In genomic region chr13:55536194-55537175, GRCm38 (mm10) we compare ENCODE assay signal across 8 mouse cellular contexts. TPM values are rescaled to one million over a fixed set of nuclear protein-coding genes. Genes with fewer than 3 reads are reported as not detected.
A peak's percentile ranks its signal among the peaks of the same experiment; 100 is the strongest.
DNase-seq lines count a peak whose midpoint lies in the region; ATAC-seq and TF ChIP-seq lines count a peak whose summit lies in the region.

TSS of gene Ddx41 (minus strand) at chr13:55536658.

- DNase-seq in G1E (ENCODE audit: low spot score): peak; percentile 98
- DNase-seq in cerebellum, adult 18-20 months: peak; percentile 99 to 100
- peak; percentile 99 for DNase-seq in heart, postnatal 36 days
- DNase-seq in layer of hippocampus, adult 2 months (ENCODE audit: low spot score in 2 of 2): peak; percentile 99
- DNase-seq in lung, embryonic 14.5 days: peak; percentile 100
- peak; percentile 99 for DNase-seq in thymus, adult 2 months

- intact Hi-C loops in heart, postnatal 36 days (cut with DNase I): loop anchor here (2.0 to 5.0 kb wide), 2 partner anchors 56 to 129 kb away; no protein-coding TSS in a partner anchor

- peak within 1 kb of the TSS; percentile 84 for H3K9ac ChIP-seq in forebrain, embryonic 16.5 days (replicated peaks; ENCODE audit: low read depth, low read length)
- H3K9ac ChIP-seq in lung, embryonic 14.5 days: peak within 1 kb of the TSS; percentile 73

- under 1% methylated on average over 70 of the region's 70 CpGs for WGBS in forebrain, embryonic 16.5 days
- WGBS in lung, embryonic 14.5 days: under 1% methylated on average over 70 of the region's 70 CpGs
- under 1% methylated on average over 70 of the region's 70 CpGs for WGBS in olfactory bulb, adult 2 months
- 2% methylated on average over 70 of the region's 70 CpGs for WGBS in thymus, adult 2 months

- peaks cover 20% of the 10 kb centered on the region for H3K4me1 ChIP-seq in G1E (ENCODE audit: insufficient read depth, low read depth, low read length)
- H3K4me1 ChIP-seq in forebrain, embryonic 16.5 days (replicated peaks; ENCODE audit: control insufficient read depth, insufficient read depth, low read length): peaks cover 13% of the 10 kb centered on the region
- 0 out of 2 replicates have a peak, but pooled peaks cover 4% of the 10 kb centered on the region for H3K4me1 ChIP-seq in lung, embryonic 14.5 days (ENCODE audit: insufficient read depth)
- H3K4me1 ChIP-seq in olfactory bulb, adult 2 months (ENCODE audit: control insufficient read depth, insufficient read depth, low read length): peaks cover 14% of the 10 kb centered on the region
- H3K4me1 ChIP-seq in thymus, adult 2 months (replicated peaks; ENCODE audit: control insufficient read depth, insufficient read depth, low read length): peaks cover 10% of the 10 kb centered on the region

- no peaks in the 10 kb centered on the region for H3K9me3 ChIP-seq in G1E (replicated peaks)
- H3K9me3 ChIP-seq in forebrain, embryonic 16.5 days (ENCODE audit: control insufficient read depth, low read length): no peaks in the 10 kb centered on the region
- H3K9me3 ChIP-seq in lung, embryonic 14.5 days (ENCODE audit: low read depth, low read length): no peaks in the 10 kb centered on the region

- peak; percentile 42; the same call in 1 of the 2 replicates for TF ChIP-seq POLR2A in olfactory bulb, adult 2 months (IDR thresholded peaks at IDR 0.05; ENCODE audit: insufficient read depth, low read depth, low read length)
- peak; percentile 70 for TF ChIP-seq POLR2A in thymus, adult 2 months (IDR thresholded peaks at IDR 0.05; ENCODE audit: control insufficient read depth, extremely low read depth, insufficient read depth, low read length, poor library complexity)

- peak within 1 kb of the TSS; percentile 82 for H3K4me2 ChIP-seq in forebrain, embryonic 16.5 days (ENCODE audit: low read length)
- peak within 1 kb of the TSS; percentile 94 for H3K4me2 ChIP-seq in lung, embryonic 14.5 days

- TF ChIP-seq CTCF in G1E (IDR thresholded peaks at IDR 0.05; ENCODE audit: low read depth, low read length): peak; percentile 56; the same call in 1 of the 2 replicates
- peak; percentile 95 for TF ChIP-seq CTCF in layer of hippocampus, adult 2 months (conservative IDR thresholded peaks at IDR 0.05)
- peak; percentile 92 for TF ChIP-seq CTCF in lung, embryonic 14.5 days (IDR thresholded peaks at IDR 0.05; ENCODE audit: low read depth)
- peak; percentile 81 for TF ChIP-seq CTCF in olfactory bulb, adult 2 months (IDR thresholded peaks at IDR 0.05; ENCODE audit: insufficient read depth, low read depth, low read length)
- peak; percentile 90 for TF ChIP-seq CTCF in thymus, adult 2 months (IDR thresholded peaks at IDR 0.05; ENCODE audit: borderline replicate concordance, control insufficient read depth, extremely low read depth, insufficient read depth, low read length, poor library complexity)

- no peaks in the 10 kb centered on the region for H3K27me3 ChIP-seq in G1E (ENCODE audit: insufficient read depth, low read length)
- H3K27me3 ChIP-seq in forebrain, embryonic 16.5 days (replicated peaks; ENCODE audit: control insufficient read depth, insufficient read depth, low read length): no peaks in the 10 kb centered on the region
- H3K27me3 ChIP-seq in lung, embryonic 14.5 days (ENCODE audit: insufficient read depth, low read length): no peaks in the 10 kb centered on the region
- no peaks in the 10 kb centered on the region for H3K27me3 ChIP-seq in thymus, adult 2 months (ENCODE audit: control insufficient read depth, insufficient read depth, low read length)

- peak within 1 kb of the TSS; percentile 70 for H3K27ac ChIP-seq in forebrain, embryonic 16.5 days (ENCODE audit: low read length)
- peak within 1 kb of the TSS; percentile 92 for H3K27ac ChIP-seq in layer of hippocampus, adult 2 months
- H3K27ac ChIP-seq in lung, embryonic 14.5 days (ENCODE audit: low read depth): no peak within 1 kb of the TSS; the same call in 1 of the 2 replicates
- H3K27ac ChIP-seq in olfactory bulb, adult 2 months (ENCODE audit: insufficient read depth, low read depth, low read length): no peak within 1 kb of the TSS
- H3K27ac ChIP-seq in thymus, adult 2 months (ENCODE audit: control insufficient read depth, insufficient read depth, low read length): no peak within 1 kb of the TSS

- H3K36me3 ChIP-seq in G1E (replicated peaks): peaks cover 85% of the 10 kb centered on the region
- H3K36me3 ChIP-seq in forebrain, embryonic 16.5 days (ENCODE audit: control insufficient read depth, insufficient read depth): peaks cover 33% of the 10 kb centered on the region
- peaks cover 73% of the 10 kb centered on the region for H3K36me3 ChIP-seq in lung, embryonic 14.5 days (ENCODE audit: insufficient read depth)
- peaks cover 15% of the 10 kb centered on the region for H3K36me3 ChIP-seq in thymus, adult 2 months (ENCODE audit: control insufficient read depth, insufficient read depth, low read length)

- H3K4me3 ChIP-seq in G1E (ENCODE audit: low read depth, low read length): peak within 1 kb of the TSS; percentile 98
- H3K4me3 ChIP-seq in forebrain, embryonic 16.5 days (replicated peaks; ENCODE audit: low read length): peak within 1 kb of the TSS; percentile 86
- H3K4me3 ChIP-seq in layer of hippocampus, adult 2 months: peak within 1 kb of the TSS; percentile 76
- peak within 1 kb of the TSS; percentile 89 for H3K4me3 ChIP-seq in lung, embryonic 14.5 days (ENCODE audit: low read depth, low read length)
- peak within 1 kb of the TSS; percentile 68 for H3K4me3 ChIP-seq in olfactory bulb, adult 2 months (ENCODE audit: insufficient read depth, low read depth, low read length)
- peak within 1 kb of the TSS; percentile 70 for H3K4me3 ChIP-seq in thymus, adult 2 months (ENCODE audit: control insufficient read depth, insufficient read depth, low read length)

- ATAC-seq in G1E (ENCODE audit: extremely low read depth, insufficient number of reproducible peaks, low FRiP score, poor library complexity, severe bottlenecking): peak; percentile 92
- peak; percentile 98 for ATAC-seq in forebrain, embryonic 16.5 days
- ATAC-seq in lung, embryonic 14.5 days (ENCODE audit: insufficient read depth): peak; percentile 99

RNA-seq across cellular contexts. Expression of gene Ddx41, which starts in this region (rescaled TPM):
- total RNA-seq in G1E (2014; fragmentation: Nextera tagmentation) (51.5 and 60.8 TPM in 2 replicates), G1E (2017) (59.1 and 67.7 TPM in 2 replicates)
- 101 and 104 TPM in 2 replicates for polyA plus RNA-seq in G1E (2012)
- 67.3 and 70.6 TPM in 2 replicates for polyA plus RNA-seq in forebrain, embryonic 16.5 days (2015; fragmentation: Nextera tagmentation; extraction: Ambion mirVana)
- 10 to 100 TPM; 14.4 to 14.7 TPM for total RNA-seq in heart, postnatal 36 days (2021)
- 10 to 100 TPM; 56.2 to 60.6 TPM for total RNA-seq in layer of hippocampus, adult 2 months (2021)
- 74.8 and 75.5 TPM in 2 replicates for polyA plus RNA-seq in lung, embryonic 14.5 days (2014; fragmentation: Nextera tagmentation; extraction: Ambion mirVana)
- polyA plus RNA-seq in olfactory bulb, adult 2 months (2012; ENCODE audit: insufficient read depth, insufficient read length, low replicate concordance, missing spikeins): not detected in 2 replicates
- 97.8 and 100.0 TPM in 2 replicates for polyA plus RNA-seq in thymus, adult 2 months (2012; rRNA removed)

Comparison
In these comparisons a context has a peak if more than half of its experiments do, and no peak if none do; other contexts are left out.
1. H3K27ac ChIP-seq: peak in forebrain, embryonic 16.5 days (single experiment) and layer of hippocampus, adult 2 months (single experiment); none in lung, embryonic 14.5 days (single experiment), olfactory bulb, adult 2 months (single experiment) and thymus, adult 2 months (single experiment).
2. Peak in every context shown above with its lines, with median percentiles within 50 percentile points of each other: ATAC-seq, DNase-seq, H3K4me3 ChIP-seq and CTCF ChIP-seq.